Mouse (Mus musculus) CH12.LX (cell line): ENCODE measurements around the gene Iglon5. TPM values are rescaled to one million over a fixed set of nuclear protein-coding genes. Genes with fewer than 3 reads are reported as not detected.

Experiments used
- DNase-seq: peaks from one replicate; pipeline ENCODE4 v3.0.0-alpha.2; 2013; ENCODE audit errors: extremely low read depth
- H3K27ac ChIP-seq: 2 replicates; pipeline ENCODE4 v1.5.1; 2012; ENCODE audit warnings: low read depth, mild to moderate bottlenecking, control low read depth, moderate library complexity; ENCODE audit not compliant: insufficient read depth
- H3K27me3 ChIP-seq: replicated peaks from 2 replicates; pipeline ENCODE3; 2012; ENCODE audit warnings: inconsistent platforms
- H3K36me3 ChIP-seq, 2 experiments: replicated peaks in 1 of 2; 2 replicates each; pipeline versions ENCODE3 to v1.6.1; 2012; ENCODE audit warnings: inconsistent platforms in 1 of 2, low read length in 1 of 2, mild to moderate bottlenecking in 1 of 2, mixed read lengths in 1 of 2, moderate library complexity in 1 of 2; ENCODE audit not compliant: control insufficient read depth in 1 of 2, insufficient read depth in 1 of 2
- H3K4me1 ChIP-seq, 2 experiments: 2 replicates each; pipeline ENCODE4 v1.6.1; 2012; ENCODE audit warnings: inconsistent platforms in 1 of 2, moderate library complexity in 1 of 2; ENCODE audit not compliant: insufficient read depth in 2 of 2, control insufficient read depth in 1 of 2
- H3K4me2 ChIP-seq: 2 replicates; pipeline ENCODE4 v1.6.1; 2012; ENCODE audit warnings: low read depth, mild to moderate bottlenecking, control low read depth; ENCODE audit not compliant: poor library complexity, insufficient read depth, severe bottlenecking
- H3K4me3 ChIP-seq, 3 experiments: fragments of 150-350 bp in 1 of 3; sonication (generic) in 1 of 3; replicated peaks in 1 of 3; 2 replicates each; pipeline versions ENCODE3 to v1.5.1; 2011 to 2012; ENCODE audit warnings: low read depth in 2 of 3, low read length in 2 of 3, mild to moderate bottlenecking in 2 of 3, moderate library complexity in 2 of 3, control low read depth in 1 of 3, improper control_type of control experiment in 1 of 3, inconsistent platforms in 1 of 3, mixed read lengths in 1 of 3; ENCODE audit not compliant: poor library complexity in 1 of 3
- H3K79me2 ChIP-seq: replicated peaks from 2 replicates; pipeline ENCODE4 v1.6.1; 2012; ENCODE audit warnings: mild to moderate bottlenecking, moderate library complexity; ENCODE audit not compliant: control insufficient read depth, poor library complexity, insufficient read depth, severe bottlenecking; ENCODE audit errors: extremely low read depth
- H3K9ac ChIP-seq: 2 replicates; pipeline ENCODE4 v1.6.1; 2012; ENCODE audit warnings: low read depth, mild to moderate bottlenecking, control low read depth, moderate library complexity; ENCODE audit not compliant: insufficient read depth
- H3K9me3 ChIP-seq: replicated peaks from 2 replicates; pipeline ENCODE3; 2012; ENCODE audit warnings: low read length, inconsistent platforms, mixed read lengths
- BHLHE40 ChIP-seq: IDR thresholded peaks from 2 replicates; pipeline ENCODE4 v1.6.1; 2011; ENCODE audit warnings: mild to moderate bottlenecking, low read depth, low read length, improper control_type of control experiment
- CHD2 ChIP-seq: IDR thresholded peaks from 2 replicates; pipeline ENCODE4 v1.6.1; 2011; ENCODE audit warnings: low read length, improper control_type of control experiment
- CTCF ChIP-seq, 2 experiments: IDR thresholded peaks in 1 of 2; conservative IDR thresholded peaks in 1 of 2; 2 replicates each; pipeline ENCODE4 v1.5.1; 2011 to 2012; ENCODE audit warnings: low read depth in 2 of 2, low read length in 2 of 2, improper control_type of control experiment in 1 of 2, inconsistent platforms in 1 of 2, mild to moderate bottlenecking in 1 of 2, moderate library complexity in 1 of 2
- E2F4 ChIP-seq: IDR thresholded peaks from 2 replicates; pipeline ENCODE4 v1.6.1; 2011; ENCODE audit warnings: low read depth, low read length, improper control_type of control experiment; ENCODE audit not compliant: insufficient replicate concordance
- ELF1 ChIP-seq: IDR thresholded peaks from 2 replicates; pipeline ENCODE4 v1.6.1; 2014; ENCODE audit warnings: low read depth, mild to moderate bottlenecking, inconsistent platforms, low read length, improper control_type of control experiment
- GABPA ChIP-seq: IDR thresholded peaks from 2 replicates; pipeline ENCODE4 v1.6.1; 2012; ENCODE audit warnings: low read depth, low read length, improper control_type of control experiment, inconsistent platforms; ENCODE audit not compliant: insufficient replicate concordance
- HCFC1 ChIP-seq: IDR thresholded peaks from 2 replicates; pipeline ENCODE4 v1.6.1; 2012; ENCODE audit warnings: low read depth, mild to moderate bottlenecking, inconsistent platforms, low read length, improper control_type of control experiment
- IRF4 ChIP-seq: IDR thresholded peaks from 2 replicates; pipeline ENCODE4 v1.6.1; 2014; ENCODE audit warnings: low read depth, mild to moderate bottlenecking, inconsistent platforms, low read length, improper control_type of control experiment
- JUN ChIP-seq: IDR thresholded peaks from 2 replicates; pipeline ENCODE4 v1.6.1; 2011; ENCODE audit warnings: low read depth, mild to moderate bottlenecking, low read length, improper control_type of control experiment, moderate library complexity; ENCODE audit not compliant: insufficient read depth
- JUND ChIP-seq: conservative IDR thresholded peaks from 2 replicates; pipeline ENCODE4 v1.6.1; 2011; ENCODE audit warnings: low read depth, low read length, improper control_type of control experiment
- KAT2A ChIP-seq: IDR thresholded peaks from 2 replicates; pipeline ENCODE4 v1.6.1; 2012; ENCODE audit warnings: low read length, improper control_type of control experiment, inconsistent platforms; ENCODE audit not compliant: insufficient replicate concordance
- MAFK ChIP-seq: IDR thresholded peaks from 2 replicates; pipeline ENCODE4 v1.6.1; 2011; ENCODE audit warnings: low read length, improper control_type of control experiment; ENCODE audit not compliant: insufficient replicate concordance
- MAX ChIP-seq: IDR thresholded peaks from 2 replicates; pipeline ENCODE4 v1.6.1; 2011; ENCODE audit warnings: low read length, improper control_type of control experiment
- MAZ ChIP-seq: IDR thresholded peaks from 2 replicates; pipeline ENCODE4 v1.6.1; 2012; ENCODE audit warnings: low read depth, mild to moderate bottlenecking, inconsistent platforms, low read length, improper control_type of control experiment, moderate library complexity
- MEF2A ChIP-seq: IDR thresholded peaks from 2 replicates; pipeline ENCODE4 v1.6.1; 2014; ENCODE audit warnings: low read depth, mild to moderate bottlenecking, inconsistent platforms, low read length, improper control_type of control experiment, borderline replicate concordance
- MXI1 ChIP-seq: IDR thresholded peaks from 2 replicates; pipeline ENCODE4 v1.6.1; 2011; ENCODE audit warnings: mild to moderate bottlenecking, low read depth, low read length, improper control_type of control experiment
- MYC ChIP-seq: IDR thresholded peaks from 2 replicates; pipeline ENCODE4 v1.6.1; 2011; ENCODE audit warnings: low read depth, mild to moderate bottlenecking, improper control_type of control experiment, low read length
- NELFE ChIP-seq: IDR thresholded peaks from 2 replicates; pipeline ENCODE4 v1.6.1; 2011; ENCODE audit warnings: low read depth, low read length, improper control_type of control experiment
- PAX5 ChIP-seq: IDR thresholded peaks from 2 replicates; pipeline ENCODE4 v1.6.1; 2012; ENCODE audit warnings: low read length, inconsistent platforms, mixed read lengths
- POLR2A ChIP-seq: IDR thresholded peaks from 2 replicates; pipeline ENCODE4 v1.6.1; 2011; ENCODE audit warnings: low read depth, mild to moderate bottlenecking, improper control_type of control experiment, low read length
- RAD21 ChIP-seq: IDR thresholded peaks from 2 replicates; pipeline ENCODE4 v1.6.1; 2011; ENCODE audit warnings: low read depth, mild to moderate bottlenecking, low read length, improper control_type of control experiment, moderate library complexity
- RCOR1 ChIP-seq: conservative IDR thresholded peaks from 2 replicates; pipeline ENCODE4 v1.6.1; 2012; ENCODE audit warnings: low read depth, mild to moderate bottlenecking, inconsistent platforms, low read length, improper control_type of control experiment
- SIN3A ChIP-seq: IDR thresholded peaks from 2 replicates; pipeline ENCODE4 v1.6.1; 2012; ENCODE audit warnings: low read length, improper control_type of control experiment, inconsistent platforms
- SMC3 ChIP-seq: IDR thresholded peaks from 2 replicates; pipeline ENCODE4 v1.6.1; 2011; ENCODE audit warnings: low read depth, low read length, improper control_type of control experiment
- TBP ChIP-seq: conservative IDR thresholded peaks from 2 replicates; pipeline ENCODE4 v1.6.1; 2011; ENCODE audit warnings: low read depth, low read length, improper control_type of control experiment
- TCF12 ChIP-seq: IDR thresholded peaks from 2 replicates; pipeline ENCODE4 v1.6.1; 2014; ENCODE audit warnings: low read depth, mild to moderate bottlenecking, inconsistent platforms, low read length, improper control_type of control experiment
- UBTF ChIP-seq: IDR thresholded peaks from 2 replicates; pipeline ENCODE4 v1.6.1; 2012; ENCODE audit warnings: low read depth, mild to moderate bottlenecking, inconsistent platforms, low read length, improper control_type of control experiment, moderate library complexity
- ZKSCAN1 ChIP-seq: IDR thresholded peaks from 2 replicates; pipeline ENCODE4 v1.6.1; 2012; ENCODE audit warnings: low read depth, inconsistent platforms, low read length, improper control_type of control experiment, borderline replicate concordance
- ZMIZ1 ChIP-seq: IDR thresholded peaks from 2 replicates; pipeline ENCODE4 v1.6.1; 2012; ENCODE audit warnings: low read depth, mild to moderate bottlenecking, inconsistent platforms, low read length, improper control_type of control experiment
- dilution Hi-C: fragments of 300-500 bp; cut with MboI; formaldehyde crosslinking; loops from 2 replicates; pipeline ENCODE4 v1.14.3; 2020; ENCODE audit warnings: low sequenced_read_pairs; ENCODE audit not compliant: extremely low pct_unique_long_range_greater_than_20kb, extremely low pct_ligation_motif_present
- in situ Hi-C: fragments of 300-500 bp; cut with MboI; formaldehyde crosslinking; loops from 3 replicates; pipeline ENCODE4 v1.14.3; 2019; ENCODE audit warnings: low sequenced_read_pairs, low pct_ligation_motif_present, low pct_unique_long_range_greater_than_20kb, mixed read lengths
- polyA plus RNA-seq: library from polyadenylated mRNA; unstranded; fragments of >175 nt; gene quantifications from 2 replicates; pipeline ENCODE4 v1.2.1, GENCODE M21; 2012; ENCODE audit warnings: low read depth; ENCODE audit not compliant: insufficient read length
- total RNA-seq, 2 experiments: library from RNA; depleted of rRNA; stranded (reverse); fragments of 300-350 nt in 1 of 2; fragments of >200 nt in 1 of 2; gene quantifications; 2 replicates each; pipeline ENCODE4 v1.2.3; 2012 to 2014

Gene Iglon5
- total and polyA plus RNA-seq, 3 experiments, result not detected

DNA sequence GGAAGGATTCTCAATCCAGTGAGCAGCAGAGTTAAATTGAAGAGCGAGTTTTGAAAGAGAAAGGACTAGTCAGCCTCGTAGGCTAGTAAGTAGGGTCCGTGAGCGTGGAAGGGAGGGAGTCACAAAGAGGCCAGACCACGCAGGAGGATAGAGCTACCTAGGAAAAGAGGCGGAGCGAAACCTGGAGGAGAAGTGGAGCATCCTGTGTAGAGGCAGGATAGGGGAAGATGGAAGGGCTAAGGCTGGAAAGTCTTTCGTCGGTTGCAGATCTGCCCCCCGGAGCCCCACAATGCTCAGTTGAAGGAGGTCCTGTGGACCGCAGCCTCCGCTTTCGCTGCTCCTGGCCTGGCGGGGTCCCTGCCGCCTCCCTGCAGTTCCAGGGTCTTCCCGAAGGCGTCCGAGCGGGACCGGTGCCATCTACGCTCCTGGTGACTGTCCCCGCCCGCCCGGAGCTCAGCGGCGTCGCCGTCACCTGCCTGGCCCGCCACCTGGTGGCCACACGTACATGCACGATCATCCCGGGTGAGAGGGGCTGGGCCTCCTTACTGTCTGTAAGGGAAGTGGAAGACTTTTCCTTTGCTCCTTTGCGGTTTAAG lies 23.7 kb downstream of the Iglon5 start (continued):
- TF ChIP-seq CTCF (conservative IDR thresholded peaks at IDR 0.05 in 1 of 2, IDR thresholded peaks at IDR 0.05 in 1 of 2; ENCODE audit: low read depth in 2 of 2, low read length in 2 of 2), result peak; percentile 31 to 97; a peak in 2 of 4 replicates
- TF ChIP-seq RAD21, result peak; percentile 75
- peak; percentile 96 for TF ChIP-seq SMC3
- TF ChIP-seq JUN, result no peak
- no peak for TF ChIP-seq TBP
- no peak for TF ChIP-seq RCOR1
- TF ChIP-seq PAX5, result no peak
- no peak for TF ChIP-seq GABPA
- no peak for TF ChIP-seq KAT2A
- TF ChIP-seq ZMIZ1, result no peak
- no peak for TF ChIP-seq TCF12
- TF ChIP-seq MAX, result peak; percentile 21; the same call in 1 of the 2 replicates
- TF ChIP-seq CHD2, result no peak
- no peak for TF ChIP-seq E2F4
- TF ChIP-seq IRF4, result no peak
- no peak for TF ChIP-seq SIN3A

DNA sequence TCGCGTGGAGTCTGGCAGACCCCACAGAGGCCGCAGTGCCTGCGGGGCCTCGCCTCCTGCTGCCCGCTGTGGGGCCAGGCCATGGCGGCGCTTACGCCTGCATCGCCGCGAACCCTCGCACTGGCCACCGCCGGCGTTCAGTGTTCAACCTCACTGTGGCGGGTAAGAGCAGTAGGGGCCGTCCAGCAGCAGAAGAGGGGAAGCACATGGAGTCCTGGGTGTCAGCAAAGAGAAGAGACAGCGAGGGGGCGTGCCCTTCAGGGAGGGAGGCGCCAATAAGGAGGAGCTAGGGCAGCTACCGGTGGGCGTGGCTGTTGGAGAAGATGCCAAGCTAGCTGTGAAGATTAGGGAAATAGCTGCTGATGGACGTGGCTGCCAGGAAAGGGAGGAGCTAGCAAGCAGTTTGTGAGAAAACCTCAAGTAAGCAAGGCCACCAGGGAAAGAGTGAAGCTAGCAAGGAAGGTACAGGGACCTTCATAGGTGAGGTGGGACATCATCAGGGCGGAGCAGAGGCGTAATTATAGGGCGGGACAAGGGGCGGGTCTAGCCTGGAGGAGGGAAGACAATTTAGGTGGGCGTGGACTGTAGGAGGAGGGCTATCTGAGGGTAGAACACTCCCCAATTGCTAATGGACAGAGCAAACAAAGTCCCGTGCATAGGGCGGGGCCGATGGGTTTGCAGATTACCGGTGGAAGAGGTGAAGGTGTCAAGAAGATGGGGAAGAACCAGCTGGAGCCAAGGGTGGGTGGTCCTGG lies 24.4 kb downstream of the Iglon5 start:
- H3K9me3 ChIP-seq, result no peaks in the 10 kb centered on the region
- H3K4me1 ChIP-seq, result peaks cover 3 to 8% of the 10 kb centered on the region in 2 experiments; a peak in 3 of 4 replicates
- in situ Hi-C loops (loop anchor here (10.0 kb wide), 2 partner anchors 121 to 181 kb away; no protein-coding TSS in a partner anchor), dilution Hi-C loops (no loop called here)
- TF ChIP-seq MXI1 (peak; percentile 88), MYC (0 out of 2 replicates have a peak, but pooled peaks have one; percentile 43), MAZ (0 out of 2 replicates have a peak, but pooled peaks have one; percentile 22), POLR2A (peak; percentile 56; the same call in 1 of the 2 replicates), MAFK (no peak), ELF1 (peak; percentile 30; the same call in 1 of the 2 replicates), UBTF (no peak), KAT2A (no peak), PAX5 (no peak), BHLHE40 (peak; percentile 92), MEF2A (0 out of 2 replicates have a peak, but pooled peaks have one; percentile 9), MAX (peak; percentile 75; the same call in 1 of the 2 replicates), SIN3A (peak; percentile 55; the same call in 1 of the 2 replicates), HCFC1 (no peak), JUND (no peak), CTCF (conservative IDR thresholded peaks at IDR 0.05 in 1 of 2, IDR thresholded peaks at IDR 0.05 in 1 of 2; ENCODE audit: low read depth in 2 of 2, low read length in 2 of 2) (peak in 1 of 2 experiments; percentile 50; a peak in 2 of 4 replicates), ZKSCAN1 (no peak), IRF4 (no peak), GABPA (no peak), NELFE (0 out of 2 replicates have a peak, but pooled peaks have one; percentile 43), ZMIZ1 (0 out of 2 replicates have a peak, but pooled peaks have one; percentile 51), E2F4 (no peak)
- H3K9ac ChIP-seq, result no peak overlapping the region
- H3K4me3 ChIP-seq, result peak overlapping the region; percentile 60 to 68 (median 66)
- DNase-seq, result peak; percentile 94
- H3K79me2 ChIP-seq, result no peaks in the 10 kb centered on the region
- H3K27ac ChIP-seq, result no peak overlapping the region
- H3K4me2 ChIP-seq, result peak overlapping the region; percentile 68
- no peaks in the 10 kb centered on the region for H3K27me3 ChIP-seq
- no peaks in the 10 kb centered on the region for H3K36me3 ChIP-seq
